Mouse (Mus musculus): ENCODE results near the gene March2. TPM values are rescaled to one million over a fixed set of nuclear protein-coding genes. Genes with fewer than 3 reads are reported as not detected.
"Not testable (repeated sequence)": the region's sequence is repeated elsewhere in the genome, so short reads cannot be mapped to it uniquely, and the experiment has no call there.

The March2 gene
- polyA plus RNA-seq, 1 experiment from 2014 or later = 84.1 TPM

GRCm38 (mm10) chr17:33752297-33752696 lies 33.8 kb upstream of the March2 start:
- Histone ChIP-seq H3K9ac (ENCODE audit: low read depth, low read length) (no peak overlapping the region), H3K27me3 (replicated peaks; ENCODE audit: control insufficient read depth, insufficient read depth, low read length) (no peaks in the 10 kb centered on the region), H3K4me2 (ENCODE audit: low read length) (no peak overlapping the region), H3K9me3 (ENCODE audit: control insufficient read depth, low read length) (no peaks in the 10 kb centered on the region), H3K4me3 (ENCODE audit: low read length) (no peak overlapping the region), H3K36me3 (ENCODE audit: control insufficient read depth, insufficient read depth, low read length) (peaks cover 24% of the 10 kb centered on the region), H3K27ac (ENCODE audit: low read depth, low read length) (no peak overlapping the region), H3K4me1 (ENCODE audit: control insufficient read depth, insufficient read depth, low read depth, low read length) (peaks cover 39% of the 10 kb centered on the region)
- ATAC-seq = no peak
- 96% methylated on average over 2 of the region's 2 CpGs for WGBS

GRCm38 (mm10) chr17:33751181-33751580 lies 32.7 kb upstream of the March2 start:
- Histone ChIP-seq H3K4me2 (ENCODE audit: low read length) (no peak overlapping the region), H3K27me3 (replicated peaks; ENCODE audit: control insufficient read depth, insufficient read depth, low read length) (no peaks in the 10 kb centered on the region), H3K4me1 (ENCODE audit: control insufficient read depth, insufficient read depth, low read depth, low read length) (peaks cover 28% of the 10 kb centered on the region), H3K9me3 (ENCODE audit: control insufficient read depth, low read length) (no peaks in the 10 kb centered on the region), H3K36me3 (ENCODE audit: control insufficient read depth, insufficient read depth, low read length) (peaks cover 28% of the 10 kb centered on the region), H3K27ac (ENCODE audit: low read depth, low read length) (no peak overlapping the region), H3K9ac (ENCODE audit: low read depth, low read length) (no peak overlapping the region), H3K4me3 (ENCODE audit: low read length) (no peak overlapping the region)
- no peak for ATAC-seq

DNA sequence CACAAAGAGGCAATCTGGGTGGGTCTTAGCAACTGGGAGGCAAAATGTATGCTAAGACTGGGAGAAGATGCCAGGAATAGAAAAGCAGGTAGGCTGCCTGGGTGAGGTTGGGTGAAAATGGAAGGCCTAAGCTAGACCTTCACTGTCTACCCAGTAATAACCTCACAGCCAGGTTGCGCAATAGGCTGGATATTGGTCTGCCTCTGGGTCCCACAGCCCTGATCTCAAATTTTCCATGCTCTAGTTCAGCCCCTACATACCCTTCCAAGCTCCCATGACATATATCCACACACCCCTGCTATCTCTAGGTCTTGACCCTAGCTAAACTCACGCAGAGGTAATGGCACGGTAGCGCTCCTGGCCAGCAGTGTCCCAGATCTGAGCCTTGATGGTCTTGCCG lies 31.0 kb upstream of the March2 start:
- no peak overlapping the region for H3K9ac ChIP-seq (ENCODE audit: low read depth, low read length)
- H3K36me3 ChIP-seq (ENCODE audit: control insufficient read depth, insufficient read depth, low read length) = peaks cover 39% of the 10 kb centered on the region
- no peaks in the 10 kb centered on the region for H3K9me3 ChIP-seq (ENCODE audit: control insufficient read depth, low read length)
- H3K4me1 ChIP-seq (ENCODE audit: control insufficient read depth, insufficient read depth, low read depth, low read length) = peaks cover 12% of the 10 kb centered on the region
- H3K27me3 ChIP-seq (replicated peaks; ENCODE audit: control insufficient read depth, insufficient read depth, low read length) = no peaks in the 10 kb centered on the region
- no peak for ATAC-seq
- H3K27ac ChIP-seq (ENCODE audit: low read depth, low read length) = no peak overlapping the region
- 95% methylated on average over 5 of the region's 5 CpGs for WGBS
- no peak overlapping the region for H3K4me2 ChIP-seq (ENCODE audit: low read length)
- no peak overlapping the region for H3K4me3 ChIP-seq (ENCODE audit: low read length)

DNA sequence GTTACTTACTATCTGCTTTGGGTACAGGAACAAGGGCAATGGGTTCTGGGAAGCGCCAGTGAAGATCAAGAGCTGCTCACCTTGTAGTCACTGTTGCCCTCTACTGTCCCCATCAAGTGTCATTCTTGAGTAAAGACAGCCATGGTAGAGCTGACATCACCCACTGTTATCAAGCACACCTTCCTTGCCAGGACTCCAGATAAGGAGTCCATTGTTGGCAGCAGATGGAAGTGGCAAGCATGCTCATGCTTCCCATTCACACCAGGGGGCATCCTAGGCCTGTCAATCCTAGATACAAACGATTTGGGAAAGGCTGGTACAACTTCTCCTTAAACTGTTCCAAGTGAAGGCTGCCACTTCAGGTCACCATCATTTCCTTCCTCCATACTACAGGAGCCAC lies 27.5 kb upstream of the March2 start:
- Histone ChIP-seq H3K27me3 (replicated peaks; ENCODE audit: control insufficient read depth, insufficient read depth, low read length) (no peaks in the 10 kb centered on the region), H3K36me3 (ENCODE audit: control insufficient read depth, insufficient read depth, low read length) (peaks cover 39% of the 10 kb centered on the region), H3K4me1 (ENCODE audit: control insufficient read depth, insufficient read depth, low read depth, low read length) (no peaks in the 10 kb centered on the region), H3K4me3 (ENCODE audit: low read length) (no peak overlapping the region), H3K4me2 (ENCODE audit: low read length) (no peak overlapping the region), H3K9ac (ENCODE audit: low read depth, low read length) (no peak overlapping the region), H3K9me3 (ENCODE audit: control insufficient read depth, low read length) (no peaks in the 10 kb centered on the region), H3K27ac (ENCODE audit: low read depth, low read length) (no peak overlapping the region)
- 78% methylated on average over 2 of the region's 2 CpGs for WGBS
- ATAC-seq = no peak

DNA sequence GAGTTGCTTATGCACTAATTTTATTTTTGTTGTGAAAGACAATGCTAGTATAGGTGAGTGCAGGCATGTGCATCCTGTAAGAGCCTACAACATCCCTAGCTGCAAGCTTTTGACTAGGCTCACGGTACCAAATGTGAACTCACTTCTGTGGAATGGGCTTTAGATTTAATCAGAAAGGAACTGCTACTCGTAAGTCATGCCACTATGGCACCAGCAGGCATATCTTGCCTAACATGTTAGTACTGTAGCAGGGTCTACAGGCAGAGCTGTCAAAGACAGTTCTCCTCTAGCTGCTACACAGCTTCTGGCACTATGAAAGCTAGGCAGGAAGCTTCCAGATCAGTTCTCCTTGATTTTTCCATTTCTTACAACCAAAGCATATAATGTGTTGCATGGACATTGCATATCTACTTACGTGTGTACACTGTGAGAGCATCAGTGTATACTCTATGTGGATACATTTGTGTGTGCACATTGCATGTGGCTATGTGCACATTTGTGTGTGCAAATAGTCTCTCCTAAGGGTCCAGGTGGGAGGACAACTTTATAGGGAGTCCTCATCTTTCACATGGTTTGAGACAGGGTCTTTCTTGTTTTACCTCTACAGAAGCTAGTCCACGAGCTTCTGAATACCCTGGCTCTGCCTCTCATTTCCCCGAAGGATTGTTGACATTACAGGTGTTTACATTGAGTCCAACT lies 26.4 kb upstream of the March2 start:
- Histone ChIP-seq H3K9me3 (ENCODE audit: control insufficient read depth, low read length) (no peaks in the 10 kb centered on the region), H3K9ac (ENCODE audit: low read depth, low read length) (no peak overlapping the region), H3K27ac (ENCODE audit: low read depth, low read length) (no peak overlapping the region), H3K4me1 (ENCODE audit: control insufficient read depth, insufficient read depth, low read depth, low read length) (no peaks in the 10 kb centered on the region), H3K4me3 (ENCODE audit: low read length) (no peak overlapping the region), H3K27me3 (replicated peaks; ENCODE audit: control insufficient read depth, insufficient read depth, low read length) (no peaks in the 10 kb centered on the region), H3K36me3 (ENCODE audit: control insufficient read depth, insufficient read depth, low read length) (peaks cover 35% of the 10 kb centered on the region), H3K4me2 (ENCODE audit: low read length) (no peak overlapping the region)
- WGBS = 92% methylated on average over 5 of the region's 5 CpGs
- ATAC-seq = no peak; the same call in 1 of the 2 replicates

DNA sequence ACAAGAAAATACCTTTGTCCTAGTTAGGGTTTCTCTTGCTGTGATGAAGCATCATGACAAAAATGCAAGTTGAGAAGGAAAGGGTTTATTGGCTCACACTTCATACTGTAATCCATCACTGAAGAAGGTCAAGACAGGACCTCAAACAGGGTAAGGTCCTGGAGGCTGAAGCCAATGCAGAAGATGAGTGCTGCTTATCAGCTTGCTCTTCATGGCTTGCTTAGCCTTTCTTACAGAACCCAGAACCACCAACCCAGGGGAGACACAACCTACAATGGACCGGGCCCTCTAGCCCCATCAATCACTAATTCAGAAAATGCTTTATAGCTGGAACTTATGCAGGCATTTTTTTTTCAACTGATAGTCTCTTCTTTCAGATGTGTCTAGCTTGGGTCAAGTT lies 23.9 kb upstream of the March2 start:
- Histone ChIP-seq H3K9ac (ENCODE audit: low read depth, low read length) (no peak overlapping the region), H3K9me3 (ENCODE audit: control insufficient read depth, low read length) (no peaks in the 10 kb centered on the region), H3K27ac (ENCODE audit: low read depth, low read length) (no peak overlapping the region), H3K27me3 (replicated peaks; ENCODE audit: control insufficient read depth, insufficient read depth, low read length) (no peaks in the 10 kb centered on the region), H3K4me1 (ENCODE audit: control insufficient read depth, insufficient read depth, low read depth, low read length) (no peaks in the 10 kb centered on the region), H3K4me3 (ENCODE audit: low read length) (no peak overlapping the region), H3K4me2 (ENCODE audit: low read length) (no peak overlapping the region), H3K36me3 (ENCODE audit: control insufficient read depth, insufficient read depth, low read length) (peaks cover 15% of the 10 kb centered on the region)
- ATAC-seq = no peak
- 100% methylated on average over 1 of the region's 1 CpGs for WGBS

DNA sequence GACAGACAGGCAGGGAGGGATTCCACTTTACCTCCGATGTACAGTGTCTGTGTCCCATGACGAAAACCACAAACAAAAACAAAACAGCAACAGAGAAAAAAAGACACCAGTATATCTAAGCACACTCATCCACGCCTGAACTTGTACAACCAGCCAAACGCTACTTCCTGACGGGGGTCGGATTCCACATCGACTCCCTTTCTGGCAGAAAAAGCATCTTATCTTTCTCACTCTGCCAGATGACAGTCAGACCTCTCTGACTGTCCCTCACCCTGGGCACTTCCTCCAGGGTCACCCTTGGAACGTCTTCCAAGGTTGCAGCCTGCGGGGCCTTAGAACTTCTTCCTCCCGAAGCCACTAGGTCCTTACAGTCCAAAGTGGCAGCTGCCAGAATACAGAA lies 15.1 kb upstream of the March2 start:
- 86% methylated on average over 10 of the region's 10 CpGs for WGBS
- not testable (repeated sequence) for H3K4me3 ChIP-seq (ENCODE audit: low read length); H3K27me3 ChIP-seq (replicated peaks; ENCODE audit: control insufficient read depth, insufficient read depth, low read length); H3K9ac ChIP-seq (ENCODE audit: low read depth, low read length); H3K4me1 ChIP-seq (ENCODE audit: control insufficient read depth, insufficient read depth, low read depth, low read length); ATAC-seq; H3K9me3 ChIP-seq (ENCODE audit: control insufficient read depth, low read length); H3K36me3 ChIP-seq (ENCODE audit: control insufficient read depth, insufficient read depth, low read length); H3K4me2 ChIP-seq (ENCODE audit: low read length); H3K27ac ChIP-seq (ENCODE audit: low read depth, low read length)

GRCm38 (mm10) chr17:33732556-33733083 lies 14.2 kb upstream of the March2 start:
- not testable (repeated sequence) for H3K27ac ChIP-seq (ENCODE audit: low read depth, low read length); ATAC-seq; H3K4me3 ChIP-seq (ENCODE audit: low read length); H3K27me3 ChIP-seq (replicated peaks; ENCODE audit: control insufficient read depth, insufficient read depth, low read length); H3K4me1 ChIP-seq (ENCODE audit: control insufficient read depth, insufficient read depth, low read depth, low read length); H3K4me2 ChIP-seq (ENCODE audit: low read length); H3K9me3 ChIP-seq (ENCODE audit: control insufficient read depth, low read length); H3K9ac ChIP-seq (ENCODE audit: low read depth, low read length); H3K36me3 ChIP-seq (ENCODE audit: control insufficient read depth, insufficient read depth, low read length)
- WGBS = 72% methylated on average over 9 of the region's 9 CpGs

DNA sequence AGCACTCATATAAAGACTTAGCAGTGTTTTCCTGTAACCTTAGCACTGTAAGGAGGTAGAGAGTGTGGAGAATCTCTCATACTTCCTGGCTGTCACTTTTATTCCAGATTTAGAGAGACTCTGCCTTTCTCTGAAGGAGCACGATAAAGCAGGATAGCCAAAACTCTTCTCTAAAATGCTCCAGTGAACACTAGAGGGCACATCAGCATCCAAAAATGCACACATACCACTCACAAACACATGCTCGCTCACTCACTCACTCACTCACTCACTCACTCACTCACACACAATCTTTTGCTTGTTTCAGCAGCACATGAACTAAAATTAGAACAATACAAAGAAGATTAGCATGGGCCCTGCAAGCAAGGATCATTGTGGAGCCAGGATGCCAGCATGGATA lies 10.7 kb upstream of the March2 start:
- ATAC-seq = no peak
- no peaks in the 10 kb centered on the region for H3K9me3 ChIP-seq (ENCODE audit: control insufficient read depth, low read length)
- H3K36me3 ChIP-seq (ENCODE audit: control insufficient read depth, insufficient read depth, low read length) = no peaks in the 10 kb centered on the region
- H3K4me1 ChIP-seq (ENCODE audit: control insufficient read depth, insufficient read depth, low read depth, low read length) = no peaks in the 10 kb centered on the region
- WGBS = 67% methylated on average over 2 of the region's 2 CpGs
- no peaks in the 10 kb centered on the region for H3K27me3 ChIP-seq (replicated peaks; ENCODE audit: control insufficient read depth, insufficient read depth, low read length)
- no peak overlapping the region for H3K4me3 ChIP-seq (ENCODE audit: low read length)
- no peak overlapping the region for H3K4me2 ChIP-seq (ENCODE audit: low read length)
- no peak overlapping the region for H3K9ac ChIP-seq (ENCODE audit: low read depth, low read length)
- H3K27ac ChIP-seq (ENCODE audit: low read depth, low read length) = no peak overlapping the region
